Mouse (Mus musculus): ENCODE results near the gene Hp. TPM values are rescaled to one million over a fixed set of nuclear protein-coding genes. Genes with fewer than 3 reads are reported as not detected.

Hp gene
- polyA plus RNA-seq, 1 experiment from 2014 or later = 62.6 TPM

DNA sequence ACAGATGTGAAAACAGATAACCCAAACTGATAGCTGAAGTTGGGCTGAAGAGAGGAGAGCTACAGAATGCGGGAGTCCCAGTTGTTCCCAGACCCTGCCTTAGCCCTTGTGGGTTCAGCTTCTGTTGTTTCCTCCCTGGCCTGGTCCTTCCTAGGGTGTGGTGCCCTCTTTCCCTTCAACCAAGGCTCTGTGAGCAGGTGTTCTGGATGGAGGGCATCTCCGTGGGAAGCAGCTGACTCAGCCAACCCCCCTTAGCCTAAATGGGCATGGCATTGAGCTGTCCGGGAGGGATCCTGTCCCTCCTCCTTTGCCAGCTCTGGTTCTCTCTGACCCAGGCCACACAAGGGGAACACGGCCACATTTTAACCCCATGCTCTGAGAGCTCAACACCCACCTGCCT, 2.7 kb downstream of the Hp start:
- H3K27ac ChIP-seq (ENCODE audit: low read length) = no peak overlapping the region
- ATAC-seq (ENCODE audit: low read depth) = no peak
- H3K4me2 ChIP-seq (ENCODE audit: low read depth, low read length) = no peak overlapping the region
- H3K4me1 ChIP-seq (replicated peaks; ENCODE audit: control insufficient read depth, insufficient read depth, low read length) = no peaks in the 10 kb centered on the region
- H3K4me3 ChIP-seq (ENCODE audit: low read length) = no peak overlapping the region
- H3K36me3 ChIP-seq (ENCODE audit: control insufficient read depth, insufficient read depth, low read length) = peaks cover 5% of the 10 kb centered on the region; the same call in 1 of the 2 replicates
- 72% methylated on average over 4 of the region's 4 CpGs for WGBS
- H3K9me3 ChIP-seq (ENCODE audit: control insufficient read depth, low read length) = no peaks in the 10 kb centered on the region
- H3K27me3 ChIP-seq (ENCODE audit: control insufficient read depth, insufficient read depth, low read depth, low read length) = no peaks in the 10 kb centered on the region
- H3K9ac ChIP-seq (ENCODE audit: low read length) = no peak overlapping the region; the same call in 1 of the 2 replicates

DNA sequence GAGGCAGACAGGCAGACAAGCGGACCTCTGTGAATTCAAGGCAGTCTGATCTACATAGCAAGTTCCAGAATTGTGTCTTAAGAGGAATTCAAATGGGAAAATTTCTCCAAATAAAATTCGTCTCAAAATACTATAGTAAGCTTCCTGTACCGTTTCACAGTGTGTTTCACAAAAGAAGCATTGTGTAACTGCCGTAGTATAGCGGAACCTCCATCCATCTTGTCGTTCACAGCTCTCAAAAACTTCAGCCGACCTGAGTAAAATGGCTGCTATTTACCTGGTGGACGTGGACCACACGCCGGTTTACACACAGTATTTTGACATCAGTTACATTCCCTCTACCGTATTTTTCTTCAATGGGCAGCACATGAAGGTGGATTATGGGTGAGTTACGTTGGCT, 7.8 kb downstream of the Hp start:
- no peak overlapping the region for H3K4me2 ChIP-seq (ENCODE audit: low read depth, low read length)
- H3K27ac ChIP-seq (ENCODE audit: low read length) = no peak overlapping the region
- 85% methylated on average over 12 of the region's 12 CpGs for WGBS
- H3K27me3 ChIP-seq (ENCODE audit: control insufficient read depth, insufficient read depth, low read depth, low read length) = no peaks in the 10 kb centered on the region
- ATAC-seq (ENCODE audit: low read depth) = no peak
- H3K9ac ChIP-seq (ENCODE audit: low read length) = no peak overlapping the region
- peaks cover 8% of the 10 kb centered on the region for H3K4me1 ChIP-seq (replicated peaks; ENCODE audit: control insufficient read depth, insufficient read depth, low read length)
- H3K4me3 ChIP-seq (ENCODE audit: low read length) = no peak overlapping the region
- no peaks in the 10 kb centered on the region for H3K9me3 ChIP-seq (ENCODE audit: control insufficient read depth, low read length)
- peaks cover 9% of the 10 kb centered on the region for H3K36me3 ChIP-seq (ENCODE audit: control insufficient read depth, insufficient read depth, low read length)

DNA sequence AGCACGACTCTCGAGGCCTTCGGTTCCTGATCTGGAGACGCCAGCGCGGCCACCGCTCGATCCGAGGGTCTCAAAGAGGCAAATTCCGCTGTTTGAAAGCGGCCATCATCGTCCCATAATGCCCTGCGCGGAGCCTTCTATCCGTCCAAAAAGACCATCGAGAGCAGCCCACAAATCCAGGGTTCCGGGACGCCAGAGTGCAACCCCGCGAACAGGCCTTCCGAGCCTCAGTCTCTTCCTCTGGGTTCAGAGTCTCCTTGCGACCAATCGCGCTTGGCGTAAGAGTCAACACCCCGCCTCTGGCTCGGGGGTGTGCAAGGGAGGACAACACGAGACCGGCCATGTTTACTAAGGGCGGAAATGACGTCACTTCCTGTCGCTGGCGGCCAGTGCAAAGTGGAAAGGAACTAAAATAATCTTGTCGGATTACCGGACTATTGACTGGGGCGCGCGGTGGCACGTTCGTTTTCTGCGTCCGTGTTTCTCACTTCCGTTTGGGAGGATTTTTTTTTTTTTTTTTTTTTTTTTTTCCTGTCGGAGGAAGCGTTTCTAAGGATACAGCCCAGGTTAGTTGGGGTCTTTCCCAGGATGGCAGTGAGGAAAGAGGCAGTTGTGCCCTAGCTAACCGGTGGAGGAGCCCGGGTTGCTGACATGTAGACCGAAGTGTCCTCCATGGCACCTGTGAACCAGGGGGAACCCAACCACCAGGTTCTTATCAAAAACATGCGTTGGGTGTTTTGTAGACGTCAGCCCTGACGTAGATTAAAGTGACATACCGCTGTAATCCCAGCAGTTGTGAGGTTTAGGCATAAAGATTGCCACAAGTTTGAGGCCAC, 13.3 kb downstream of the Hp start, which contains the start of the genes Dhx38 and Txnl4b:
Dhx38 (minus strand) TSS at position 364 of the 836 bp plus-strand sequence.
Txnl4b (plus strand) TSS at position 395 of the 836 bp plus-strand sequence.
- Histone ChIP-seq H3K4me2 (ENCODE audit: low read depth, low read length) (peak within 1 kb of the TSS; percentile 93), H3K4me3 (ENCODE audit: low read length) (peak within 1 kb of the TSS; percentile 81), H3K9me3 (ENCODE audit: control insufficient read depth, low read length) (no peaks in the 10 kb centered on the region), H3K4me1 (replicated peaks; ENCODE audit: control insufficient read depth, insufficient read depth, low read length) (peaks cover 17% of the 10 kb centered on the region), H3K27ac (ENCODE audit: low read length) (peak within 1 kb of the TSS; percentile 89), H3K27me3 (ENCODE audit: control insufficient read depth, insufficient read depth, low read depth, low read length) (no peaks in the 10 kb centered on the region), H3K9ac (ENCODE audit: low read length) (peak within 1 kb of the TSS; percentile 87), H3K36me3 (ENCODE audit: control insufficient read depth, insufficient read depth, low read length) (peaks cover 18% of the 10 kb centered on the region)
- WGBS = under 1% methylated on average over 52 of the region's 52 CpGs
- ATAC-seq (ENCODE audit: low read depth) = peak; percentile 100

DNA sequence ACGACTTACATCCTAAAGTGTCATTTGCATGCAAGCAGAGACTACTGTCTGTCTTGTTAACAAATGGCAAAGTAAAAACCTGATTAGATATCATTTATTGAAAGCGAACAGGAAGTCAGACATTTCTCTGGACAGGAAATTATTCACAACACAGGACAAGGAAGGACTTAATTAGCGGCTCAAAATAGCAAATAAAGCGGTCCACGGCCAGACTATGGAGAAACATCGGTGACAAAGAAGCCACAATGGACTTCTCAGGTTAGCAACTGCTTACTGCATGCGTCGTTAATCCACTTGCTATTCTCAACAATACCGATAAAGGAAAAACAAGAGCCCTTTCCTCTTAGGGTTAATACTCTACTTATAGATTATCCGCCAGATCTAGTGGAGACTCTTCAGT, 14.2 kb downstream of the Hp start:
- Histone ChIP-seq H3K9me3 (ENCODE audit: control insufficient read depth, low read length) (no peaks in the 10 kb centered on the region), H3K4me2 (ENCODE audit: low read depth, low read length) (peak overlapping the region; percentile 93), H3K27ac (ENCODE audit: low read length) (peak overlapping the region; percentile 89; the same call in 1 of the 2 replicates), H3K9ac (ENCODE audit: low read length) (peak overlapping the region; percentile 87), H3K27me3 (ENCODE audit: control insufficient read depth, insufficient read depth, low read depth, low read length) (no peaks in the 10 kb centered on the region), H3K4me1 (replicated peaks; ENCODE audit: control insufficient read depth, insufficient read depth, low read length) (peaks cover 17% of the 10 kb centered on the region), H3K36me3 (ENCODE audit: control insufficient read depth, insufficient read depth, low read length) (peaks cover 27% of the 10 kb centered on the region), H3K4me3 (ENCODE audit: low read length) (peak overlapping the region; percentile 81)
- no peak for ATAC-seq (ENCODE audit: low read depth)
- 3% methylated on average over 10 of the region's 10 CpGs for WGBS

- Histone ChIP-seq H3K4me3 (ENCODE audit: low read length) (no peak overlapping the region), H3K27ac (ENCODE audit: low read length) (no peak overlapping the region), H3K36me3 (ENCODE audit: control insufficient read depth, insufficient read depth, low read length) (peaks cover 34% of the 10 kb centered on the region), H3K9ac (ENCODE audit: low read length) (no peak overlapping the region), H3K9me3 (ENCODE audit: control insufficient read depth, low read length) (no peaks in the 10 kb centered on the region), H3K4me2 (ENCODE audit: low read depth, low read length) (0 out of 2 replicates have a peak overlapping the region, but pooled peaks have one; percentile 93), H3K4me1 (replicated peaks; ENCODE audit: control insufficient read depth, insufficient read depth, low read length) (peaks cover 17% of the 10 kb centered on the region), H3K27me3 (ENCODE audit: control insufficient read depth, insufficient read depth, low read depth, low read length) (no peaks in the 10 kb centered on the region)
- ATAC-seq (ENCODE audit: low read depth) = no peak
- WGBS = 72% methylated on average over 2 of the region's 2 CpGs
These were observed 15.1 kb downstream of the Hp start for GRCm38 (mm10) chr8:109563881-109564280.

DNA sequence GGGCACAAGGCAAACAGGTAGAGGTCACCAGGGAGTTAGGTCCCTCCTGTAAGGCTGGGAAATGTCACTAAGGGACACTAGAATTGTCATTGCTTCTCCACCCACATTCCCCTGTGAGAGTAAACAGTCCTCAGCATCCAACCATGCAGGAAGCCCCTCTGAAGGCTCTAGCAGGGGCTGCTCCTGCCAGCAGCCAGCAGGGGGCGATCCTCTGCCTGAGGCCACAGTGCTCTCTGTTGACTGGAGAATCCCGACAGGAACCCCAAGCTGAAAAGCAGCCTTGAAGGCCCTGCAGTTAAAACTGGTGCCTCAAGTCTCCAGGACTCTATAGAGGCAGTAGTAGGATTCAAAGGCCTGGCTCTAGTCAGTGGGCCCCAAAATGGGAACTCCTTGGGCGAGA, 27.3 kb downstream of the Hp start:
- Histone ChIP-seq H3K4me3 (ENCODE audit: low read length) (no peak overlapping the region), H3K9me3 (ENCODE audit: control insufficient read depth, low read length) (no peaks in the 10 kb centered on the region), H3K9ac (ENCODE audit: low read length) (no peak overlapping the region), H3K4me1 (replicated peaks; ENCODE audit: control insufficient read depth, insufficient read depth, low read length) (no peaks in the 10 kb centered on the region), H3K27me3 (ENCODE audit: control insufficient read depth, insufficient read depth, low read depth, low read length) (no peaks in the 10 kb centered on the region), H3K4me2 (ENCODE audit: low read depth, low read length) (no peak overlapping the region), H3K27ac (ENCODE audit: low read length) (no peak overlapping the region), H3K36me3 (ENCODE audit: control insufficient read depth, insufficient read depth, low read length) (peaks cover 87% of the 10 kb centered on the region)
- 41% methylated on average over 3 of the region's 3 CpGs for WGBS
- ATAC-seq (ENCODE audit: low read depth) = 0 out of 2 replicates have a peak, but pooled peaks have one; percentile 13

DNA sequence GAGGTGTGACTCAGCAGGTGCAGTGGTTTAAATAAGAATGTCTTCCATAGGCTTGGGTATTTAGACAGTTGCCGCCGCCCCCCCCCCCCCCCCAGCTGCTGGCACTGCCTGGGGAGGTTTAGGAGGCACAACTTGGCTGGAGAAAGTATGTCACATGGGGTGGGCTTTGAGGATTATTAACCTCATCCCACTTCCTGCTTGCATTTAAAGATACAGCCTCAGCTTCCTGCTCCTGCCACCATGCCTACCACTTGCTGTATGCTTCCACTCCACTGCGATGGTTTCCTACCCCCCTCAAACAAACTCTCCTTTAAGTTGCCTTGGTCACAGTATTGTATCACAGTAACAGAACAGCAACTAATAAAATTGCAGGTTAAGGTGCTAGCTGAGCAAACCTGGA, 34.9 kb downstream of the Hp start:
- no peak overlapping the region for H3K9ac ChIP-seq (ENCODE audit: low read length)
- no peaks in the 10 kb centered on the region for H3K4me1 ChIP-seq (replicated peaks; ENCODE audit: control insufficient read depth, insufficient read depth, low read length)
- peaks cover 18% of the 10 kb centered on the region for H3K36me3 ChIP-seq (ENCODE audit: control insufficient read depth, insufficient read depth, low read length)
- H3K27me3 ChIP-seq (ENCODE audit: control insufficient read depth, insufficient read depth, low read depth, low read length) = no peaks in the 10 kb centered on the region
- no peak overlapping the region for H3K27ac ChIP-seq (ENCODE audit: low read length)
- no peaks in the 10 kb centered on the region for H3K9me3 ChIP-seq (ENCODE audit: control insufficient read depth, low read length)
- ATAC-seq (ENCODE audit: low read depth) = no peak
- 41% methylated on average over 3 of the region's 3 CpGs for WGBS
- no peak overlapping the region for H3K4me3 ChIP-seq (ENCODE audit: low read length)
- no peak overlapping the region for H3K4me2 ChIP-seq (ENCODE audit: low read depth, low read length)

- WGBS = 71% methylated on average over 8 of the region's 8 CpGs
- Histone ChIP-seq H3K4me1 (replicated peaks; ENCODE audit: control insufficient read depth, insufficient read depth, low read length) (no peaks in the 10 kb centered on the region), H3K9me3 (ENCODE audit: control insufficient read depth, low read length) (no peaks in the 10 kb centered on the region), H3K9ac (ENCODE audit: low read length) (no peak overlapping the region), H3K4me3 (ENCODE audit: low read length) (no peak overlapping the region), H3K4me2 (ENCODE audit: low read depth, low read length) (no peak overlapping the region), H3K36me3 (ENCODE audit: control insufficient read depth, insufficient read depth, low read length) (peaks cover 8% of the 10 kb centered on the region), H3K27ac (ENCODE audit: low read length) (no peak overlapping the region), H3K27me3 (ENCODE audit: control insufficient read depth, insufficient read depth, low read depth, low read length) (no peaks in the 10 kb centered on the region)
- ATAC-seq (ENCODE audit: low read depth) = no peak
These were observed 36.0 kb downstream of the Hp start for GRCm38 (mm10) chr8:109542748-109543519.

- no peaks in the 10 kb centered on the region for H3K4me1 ChIP-seq (replicated peaks; ENCODE audit: control insufficient read depth, insufficient read depth, low read length)
- H3K27me3 ChIP-seq (ENCODE audit: control insufficient read depth, insufficient read depth, low read depth, low read length) = no peaks in the 10 kb centered on the region
- H3K9ac ChIP-seq (ENCODE audit: low read length) = no peak overlapping the region
- H3K36me3 ChIP-seq (ENCODE audit: control insufficient read depth, insufficient read depth, low read length) = peaks cover under 1% of the 10 kb centered on the region; the same call in 1 of the 2 replicates
- H3K27ac ChIP-seq (ENCODE audit: low read length) = no peak overlapping the region
- ATAC-seq (ENCODE audit: low read depth) = no peak
- H3K4me2 ChIP-seq (ENCODE audit: low read depth, low read length) = no peak overlapping the region
- no peak overlapping the region for H3K4me3 ChIP-seq (ENCODE audit: low read length)
- H3K9me3 ChIP-seq (ENCODE audit: control insufficient read depth, low read length) = no peaks in the 10 kb centered on the region
- whole genome bisulfite sequencing = 63% methylated on average over 5 of the region's 5 CpGs
These were observed 36.8 kb downstream of the Hp start for GRCm38 (mm10) chr8:109542165-109542564.

Measured in lung, embryonic 16.5 days (tissue).